Mouse (Mus musculus) midbrain, postnatal 0 days (tissue): ENCODE data around the gene Slc41a3. TPM values are rescaled to one million over a fixed set of nuclear protein-coding genes. Genes with fewer than 3 reads are reported as not detected.
"Not testable (repeated sequence)": the region's sequence is repeated elsewhere in the genome, so short reads cannot be mapped to it uniquely, and the experiment has no call there.

Experiments
- ATAC-seq: fragments of 200-750 bp; cut with Nextera tagmentation; 2 replicates; pipeline ENCODE4 v1.8.0; 2017; ENCODE audit warnings: moderate number of reproducible peaks, mild to moderate bottlenecking, moderate TSS enrichment, moderate library complexity; ENCODE audit not compliant: low FRiP score
- DNase-seq: peaks from one replicate; pipeline ENCODE4 v3.0.0-alpha.2; 2015; ENCODE audit warnings: low spot score
- H3K27ac ChIP-seq: fragments of 300-500 bp; sonication (generic); 2 replicates; pipeline ENCODE4 v1.5.1; 2014; ENCODE audit warnings: low read depth, mild to moderate bottlenecking, low read length, mixed read lengths
- H3K27me3 ChIP-seq: fragments of 300-500 bp; sonication (generic); 2 replicates; pipeline ENCODE4 v1.6.1; 2014; ENCODE audit warnings: low read length, control low read depth, mixed read lengths; ENCODE audit not compliant: insufficient read depth
- H3K36me3 ChIP-seq: fragments of 300-500 bp; sonication (generic); 2 replicates; pipeline ENCODE4 v1.6.1; 2014; ENCODE audit warnings: low read length, control low read depth, mixed read lengths; ENCODE audit not compliant: insufficient read depth
- H3K4me1 ChIP-seq: fragments of 300-500 bp; sonication (generic); 2 replicates; pipeline ENCODE4 v1.6.1; 2014; ENCODE audit warnings: mild to moderate bottlenecking, control low read depth, antibody characterized with exemption, low read length, mixed read lengths; ENCODE audit not compliant: insufficient read depth
- H3K4me2 ChIP-seq: fragments of 300-500 bp; sonication (generic); 2 replicates; pipeline ENCODE4 v1.6.1; 2014; ENCODE audit warnings: low read depth, mild to moderate bottlenecking, low read length, mixed read lengths; ENCODE audit not compliant: poor library complexity, severe bottlenecking
- H3K4me3 ChIP-seq: fragments of 300-500 bp; sonication (generic); 2 replicates; pipeline ENCODE4 v1.5.1; 2014; ENCODE audit warnings: low read depth, mild to moderate bottlenecking, low read length, moderate library complexity
- H3K9ac ChIP-seq: fragments of 300-500 bp; sonication (generic); replicated peaks from 2 replicates; pipeline ENCODE4 v1.6.1; 2014; ENCODE audit warnings: mild to moderate bottlenecking, low read length, moderate library complexity, mixed read lengths; ENCODE audit not compliant: poor library complexity, severe bottlenecking
- H3K9me3 ChIP-seq: fragments of 300-500 bp; sonication (generic); 2 replicates; pipeline ENCODE4 v1.6.1; 2016; ENCODE audit warnings: low read length, control low read depth
- CTCF ChIP-seq: IDR thresholded peaks from 2 replicates; pipeline ENCODE4 v1.5.1; 2016; ENCODE audit warnings: antibody characterized with exemption, mild to moderate bottlenecking
- WGBS: fragments of 180-500 bp; shearing (Covaris S2); extraction: QIAGEN DNeasy Blood & Tissue Kit; methylation state at CpG from one replicate; pipeline ENCODE4 v1.1.7; 2014; 5-methylcytosine and 5-hydroxymethylcytosine counted together
- polyA plus RNA-seq: library from polyadenylated mRNA; unstranded; fragments of >200 nt; fragmentation: Nextera tagmentation; extraction: Ambion mirVana; gene quantifications from 2 replicates; pipeline ENCODE4 v1.2.1, GENCODE M21; 2015
- total RNA-seq: library from RNA; depleted of rRNA; stranded (reverse); fragments of >200 nt; gene quantifications from 2 replicates; pipeline ENCODE4 v1.2.3, GENCODE M21; 2014

Slc41a3 gene
- total and polyA plus RNA-seq, 2 experiments from 2014 or later: 14.4 to 14.8 TPM

GRCm38 (mm10) chr6:90644965-90645364 is 40.4 kb downstream of the Slc41a3 start:
- H3K4me1 ChIP-seq: no peaks in the 10 kb centered on the region
- TF ChIP-seq CTCF: no peak
- H3K4me3 ChIP-seq: no peak overlapping the region
- H3K9ac ChIP-seq: no peak overlapping the region
- H3K9me3 ChIP-seq: no peaks in the 10 kb centered on the region
- no peak overlapping the region for H3K27ac ChIP-seq
- H3K27me3 ChIP-seq: no peaks in the 10 kb centered on the region
- no peak overlapping the region for H3K4me2 ChIP-seq
- 62% methylated on average over 4 of the region's 4 CpGs for WGBS
- ATAC-seq: peak; percentile 29; the same call in 1 of the 2 replicates
- H3K36me3 ChIP-seq: no peaks in the 10 kb centered on the region
- DNase-seq: peak; percentile 19

- Histone ChIP-seq H3K9me3 (no peaks in the 10 kb centered on the region), H3K4me2 (no peak overlapping the region), H3K4me1 (no peaks in the 10 kb centered on the region), H3K27me3 (no peaks in the 10 kb centered on the region), H3K27ac (no peak overlapping the region), H3K4me3 (no peak overlapping the region), H3K9ac (no peak overlapping the region), H3K36me3 (no peaks in the 10 kb centered on the region)
- WGBS: 90% methylated on average over 6 of the region's 6 CpGs
- no peak for DNase-seq
- no peak for ATAC-seq
- TF ChIP-seq CTCF: no peak
Observed at GRCm38 (mm10) chr6:90648391-90648790, 43.9 kb downstream of the Slc41a3 start.

GRCm38 (mm10) chr6:90649279-90649678 is 44.8 kb downstream of the Slc41a3 start:
- DNase-seq (no peak), ATAC-seq (no peak)
- no peak for TF ChIP-seq CTCF
- no peaks in the 10 kb centered on the region for H3K36me3 ChIP-seq
- H3K27me3 ChIP-seq: no peaks in the 10 kb centered on the region
- H3K4me1 ChIP-seq: no peaks in the 10 kb centered on the region
- no peak overlapping the region for H3K9ac ChIP-seq
- no peak overlapping the region for H3K4me3 ChIP-seq
- no peak overlapping the region for H3K27ac ChIP-seq
- H3K9me3 ChIP-seq: no peaks in the 10 kb centered on the region
- WGBS: 81% methylated on average over 3 of the region's 4 CpGs
- no peak overlapping the region for H3K4me2 ChIP-seq

- no peak overlapping the region for H3K27ac ChIP-seq
- H3K4me2 ChIP-seq: no peak overlapping the region
- WGBS: 54% methylated on average over 1 of the region's 1 CpGs
- no peaks in the 10 kb centered on the region for H3K36me3 ChIP-seq
- H3K4me1 ChIP-seq: no peaks in the 10 kb centered on the region
- no peaks in the 10 kb centered on the region for H3K9me3 ChIP-seq
- ATAC-seq (no peak), DNase-seq (no peak)
- no peaks in the 10 kb centered on the region for H3K27me3 ChIP-seq
- H3K9ac ChIP-seq: no peak overlapping the region
- H3K4me3 ChIP-seq: no peak overlapping the region
- TF ChIP-seq CTCF: no peak
Observed at GRCm38 (mm10) chr6:90650634-90651033, 46.1 kb downstream of the Slc41a3 start.

- no peak overlapping the region for H3K4me3 ChIP-seq
- H3K27me3 ChIP-seq: no peaks in the 10 kb centered on the region
- no peak overlapping the region for H3K27ac ChIP-seq
- DNase-seq (peak; percentile 38), ATAC-seq (no peak)
- TF ChIP-seq CTCF: peak; percentile 70
- H3K36me3 ChIP-seq: no peaks in the 10 kb centered on the region
- H3K4me2 ChIP-seq: no peak overlapping the region
- H3K9ac ChIP-seq: no peak overlapping the region
- no peaks in the 10 kb centered on the region for H3K9me3 ChIP-seq
- whole genome bisulfite sequencing: 66% methylated on average over 2 of the region's 2 CpGs
- H3K4me1 ChIP-seq: no peaks in the 10 kb centered on the region
Observed at GRCm38 (mm10) chr6:90653736-90654135, 49.2 kb downstream of the Slc41a3 start.

- H3K4me3 ChIP-seq, H3K27me3 ChIP-seq, H3K4me1 ChIP-seq, ATAC-seq, H3K9ac ChIP-seq, H3K9me3 ChIP-seq, DNase-seq, H3K4me2 ChIP-seq, H3K27ac ChIP-seq: not testable (repeated sequence)
- TF ChIP-seq CTCF: peak; percentile 25
- H3K36me3 ChIP-seq: peaks cover 10% of the 10 kb centered on the region
- 67% methylated on average over 2 of the region's 2 CpGs for WGBS
Observed at GRCm38 (mm10) chr6:90656344-90656850, 51.9 kb downstream of the Slc41a3 start.
